Mouse (Mus musculus): ENCODE results near the gene Epn3. TPM values are rescaled to one million over a fixed set of nuclear protein-coding genes. Genes with fewer than 3 reads are reported as not detected.

Gene Epn3
- polyA plus RNA-seq, 1 experiment from 2014 or later = 0.62 TPM

DNA sequence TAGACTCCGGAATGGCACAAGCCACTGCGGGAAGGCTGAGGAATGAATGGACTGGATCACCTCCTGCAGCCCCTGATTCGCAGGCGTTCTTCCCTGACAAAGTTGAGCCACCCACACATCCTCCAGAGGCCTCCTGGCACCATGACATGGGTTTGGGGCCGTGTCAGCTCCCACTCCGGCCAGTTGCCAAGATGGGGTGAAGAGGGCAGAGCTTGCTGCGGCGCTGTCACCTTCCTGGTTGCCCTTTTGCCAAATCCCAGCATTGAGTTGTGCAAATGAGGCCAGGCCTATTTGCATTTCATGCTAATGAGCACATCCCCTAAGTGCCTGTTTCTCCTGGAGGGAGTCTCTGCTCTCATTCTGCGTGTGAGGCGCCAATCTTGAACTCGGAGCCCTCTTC is 24.1 kb downstream of the Epn3 start:
- Histone ChIP-seq H3K4me1 (peaks cover 49% of the 10 kb centered on the region), H3K27me3 (replicated peaks) (peaks cover 67% of the 10 kb centered on the region)

DNA sequence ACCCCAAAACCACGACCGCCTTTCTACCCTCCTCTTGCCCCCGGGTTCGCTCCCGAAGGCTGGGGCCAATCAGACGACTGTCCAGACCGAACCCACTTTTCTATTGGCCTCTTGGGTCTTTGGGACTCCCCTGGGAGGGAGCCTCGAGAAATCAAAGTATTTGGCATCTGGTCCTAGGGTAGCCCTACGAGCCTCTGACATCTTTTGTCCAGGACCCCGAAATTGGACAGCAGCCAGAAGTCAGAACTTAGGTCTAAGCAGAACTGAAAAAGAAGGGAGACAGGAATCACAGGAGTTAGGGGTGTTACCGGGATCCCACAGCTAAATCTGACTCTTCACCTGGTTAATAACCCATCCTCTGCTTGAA is 25.2 kb downstream of the Epn3 start:
- no peak for ATAC-seq (ENCODE audit: low FRiP score, low read depth)
- Histone ChIP-seq H3K27me3 (replicated peaks) (peaks cover 66% of the 10 kb centered on the region), H3K9me3 (no peaks in the 10 kb centered on the region), H3K9ac (no peak overlapping the region), H3K4me3 (peak overlapping the region; percentile 79), H3K4me1 (peaks cover 61% of the 10 kb centered on the region), H3K4me2 (replicated peaks) (peak overlapping the region; percentile 99), H3K36me3 (no peaks in the 10 kb centered on the region), H3K27ac (no peak overlapping the region)
- whole genome bisulfite sequencing = 2% methylated on average over 11 of the region's 11 CpGs

More for the DNA sequence above, 24.1 kb downstream of the Epn3 start:
- no peak overlapping the region for H3K4me3 ChIP-seq
- H3K9me3 ChIP-seq = no peaks in the 10 kb centered on the region
- H3K9ac ChIP-seq = no peak overlapping the region
- peak overlapping the region; percentile 99; the same call in 1 of the 2 replicates for H3K4me2 ChIP-seq (replicated peaks)
- H3K27ac ChIP-seq = no peak overlapping the region
- 10% methylated on average over 11 of the region's 11 CpGs for WGBS
- H3K36me3 ChIP-seq = no peaks in the 10 kb centered on the region
- ATAC-seq (ENCODE audit: low FRiP score, low read depth) = no peak

DNA sequence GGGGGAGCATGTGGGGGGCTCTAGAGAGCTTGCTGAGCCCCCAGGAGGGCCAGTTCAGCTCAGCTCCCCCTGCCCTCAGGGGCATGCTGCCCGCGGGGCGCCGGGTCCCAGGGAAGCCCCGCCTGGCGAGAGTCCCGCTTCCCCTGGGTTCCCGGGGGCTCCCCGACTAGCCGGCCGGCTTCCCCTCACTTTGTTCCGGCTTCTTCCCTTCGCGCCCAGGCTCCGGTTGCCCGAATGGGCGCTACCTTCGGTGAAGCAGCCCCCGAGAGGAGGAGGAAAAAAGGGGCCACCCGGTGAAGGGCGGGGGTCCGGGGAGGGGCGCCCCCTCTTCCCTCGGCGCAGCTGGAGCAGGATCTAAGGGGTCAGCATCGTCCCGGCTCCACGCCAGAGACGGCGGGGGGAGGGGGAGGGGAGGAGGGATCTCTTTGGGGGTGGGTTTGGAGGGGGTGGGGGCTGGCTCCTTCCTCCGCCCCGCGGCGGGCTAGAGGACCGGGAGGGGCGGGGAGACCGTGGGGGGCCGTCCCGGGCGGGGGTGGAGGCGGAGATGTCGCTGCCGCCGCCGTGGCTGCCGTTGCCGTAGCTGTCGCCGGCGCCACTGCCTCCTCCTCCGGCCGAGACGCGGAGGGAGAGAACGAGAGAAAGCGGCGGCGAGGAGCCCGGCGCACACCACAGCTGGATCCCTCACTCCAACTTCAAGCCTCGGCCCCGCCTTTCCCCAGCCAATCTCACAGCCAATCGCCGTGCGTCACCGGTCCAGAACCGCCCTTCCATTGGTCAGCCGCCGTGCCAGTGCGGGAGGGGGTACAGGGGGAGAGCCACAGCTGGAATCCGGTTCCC is 25.8 kb downstream of the Epn3 start, which contains the start of gene Cacna1g:
TSS of gene Cacna1g (minus strand) at position 492 of the 837 bp plus-strand sequence.
- Histone ChIP-seq H3K36me3 (no peaks in the 10 kb centered on the region), H3K27ac (0 out of 2 replicates have a peak within 1 kb of the TSS, but pooled peaks have one; percentile 59), H3K4me3 (peak within 1 kb of the TSS; percentile 79), H3K4me1 (peaks cover 67% of the 10 kb centered on the region), H3K9me3 (no peaks in the 10 kb centered on the region), H3K27me3 (replicated peaks) (peaks cover 66% of the 10 kb centered on the region), H3K4me2 (replicated peaks) (peak within 1 kb of the TSS; percentile 99), H3K9ac (peak within 1 kb of the TSS; percentile 88)
- WGBS = 0% methylated on average over 50 of the region's 71 CpGs
- peak; percentile 88 for ATAC-seq (ENCODE audit: low FRiP score, low read depth)

DNA sequence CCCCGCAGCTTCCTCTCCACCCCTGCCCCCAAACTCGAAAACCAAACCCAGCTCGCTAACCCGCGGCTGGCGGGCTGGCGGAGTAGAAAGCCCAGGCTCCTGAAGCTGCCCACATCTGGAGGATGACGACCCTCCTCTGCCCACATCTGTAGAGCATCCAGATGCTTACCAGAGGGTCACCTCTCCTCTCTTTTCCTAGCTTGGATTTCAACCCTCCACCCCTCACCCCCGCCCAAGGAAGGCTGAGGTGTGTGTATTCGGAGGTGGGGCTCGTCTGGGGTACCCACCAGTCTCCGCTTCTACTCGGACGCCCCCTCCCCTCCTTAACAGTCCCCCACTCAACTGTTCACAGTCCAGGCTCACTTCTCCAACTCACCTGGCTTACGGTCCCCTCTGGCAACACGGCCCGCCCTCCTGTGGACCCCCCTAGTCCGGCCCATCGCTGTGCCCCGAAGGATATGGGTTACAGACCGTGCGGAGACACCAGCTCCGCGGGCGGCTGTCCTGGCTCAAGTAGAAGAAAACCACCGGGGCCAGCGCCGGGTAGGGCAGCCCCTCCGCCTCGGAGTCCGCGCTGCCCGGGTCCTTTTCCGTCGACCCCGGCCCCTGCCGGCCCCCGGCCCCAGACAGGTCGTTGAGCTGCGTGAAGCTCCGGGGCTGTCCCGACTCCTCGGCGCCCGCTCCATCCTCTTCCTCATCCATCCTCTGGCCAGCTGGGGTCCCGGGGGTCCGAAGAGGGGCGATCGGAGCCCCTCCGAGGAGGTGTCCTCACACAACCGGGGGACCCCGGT is 26.7 kb downstream of the Epn3 start:
- no peaks in the 10 kb centered on the region for H3K9me3 ChIP-seq
- H3K4me2 ChIP-seq (replicated peaks) = peak overlapping the region; percentile 99
- H3K27me3 ChIP-seq (replicated peaks) = peaks cover 63% of the 10 kb centered on the region
- under 1% methylated on average over 52 of the region's 52 CpGs for WGBS
- peak overlapping the region; percentile 79 for H3K4me3 ChIP-seq
- no peaks in the 10 kb centered on the region for H3K36me3 ChIP-seq
- peak overlapping the region; percentile 88 for H3K9ac ChIP-seq
- peak; percentile 3; the same call in 1 of the 2 replicates for ATAC-seq (ENCODE audit: low FRiP score, low read depth)
- 0 out of 2 replicates have a peak overlapping the region, but pooled peaks have one; percentile 59 for H3K27ac ChIP-seq
- H3K4me1 ChIP-seq = peaks cover 75% of the 10 kb centered on the region

DNA sequence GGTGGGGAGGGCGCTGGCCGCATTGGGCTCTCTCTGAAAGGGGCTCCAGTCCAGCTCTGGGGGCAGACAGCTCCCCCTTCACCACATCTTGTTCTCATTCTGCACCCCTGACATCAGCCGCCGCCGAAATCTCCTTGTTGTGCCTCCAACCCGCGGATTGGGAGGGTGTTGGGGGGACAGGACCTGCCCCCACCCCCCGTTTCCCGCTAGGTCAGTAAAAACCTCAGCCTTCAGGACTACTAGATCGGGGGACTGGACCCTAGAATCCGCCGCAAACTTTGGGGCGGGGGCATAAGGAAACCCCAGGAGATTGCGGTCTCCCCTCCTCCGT is 27.2 kb downstream of the Epn3 start:
- Histone ChIP-seq H3K4me2 (replicated peaks) (peak overlapping the region; percentile 99), H3K4me3 (peak overlapping the region; percentile 79), H3K27me3 (replicated peaks) (peaks cover 57% of the 10 kb centered on the region), H3K9me3 (no peaks in the 10 kb centered on the region), H3K4me1 (peaks cover 81% of the 10 kb centered on the region), H3K9ac (peak overlapping the region; percentile 88), H3K27ac (no peak overlapping the region), H3K36me3 (no peaks in the 10 kb centered on the region)
- no peak for ATAC-seq (ENCODE audit: low FRiP score, low read depth)
- WGBS = 2% methylated on average over 15 of the region's 15 CpGs

DNA sequence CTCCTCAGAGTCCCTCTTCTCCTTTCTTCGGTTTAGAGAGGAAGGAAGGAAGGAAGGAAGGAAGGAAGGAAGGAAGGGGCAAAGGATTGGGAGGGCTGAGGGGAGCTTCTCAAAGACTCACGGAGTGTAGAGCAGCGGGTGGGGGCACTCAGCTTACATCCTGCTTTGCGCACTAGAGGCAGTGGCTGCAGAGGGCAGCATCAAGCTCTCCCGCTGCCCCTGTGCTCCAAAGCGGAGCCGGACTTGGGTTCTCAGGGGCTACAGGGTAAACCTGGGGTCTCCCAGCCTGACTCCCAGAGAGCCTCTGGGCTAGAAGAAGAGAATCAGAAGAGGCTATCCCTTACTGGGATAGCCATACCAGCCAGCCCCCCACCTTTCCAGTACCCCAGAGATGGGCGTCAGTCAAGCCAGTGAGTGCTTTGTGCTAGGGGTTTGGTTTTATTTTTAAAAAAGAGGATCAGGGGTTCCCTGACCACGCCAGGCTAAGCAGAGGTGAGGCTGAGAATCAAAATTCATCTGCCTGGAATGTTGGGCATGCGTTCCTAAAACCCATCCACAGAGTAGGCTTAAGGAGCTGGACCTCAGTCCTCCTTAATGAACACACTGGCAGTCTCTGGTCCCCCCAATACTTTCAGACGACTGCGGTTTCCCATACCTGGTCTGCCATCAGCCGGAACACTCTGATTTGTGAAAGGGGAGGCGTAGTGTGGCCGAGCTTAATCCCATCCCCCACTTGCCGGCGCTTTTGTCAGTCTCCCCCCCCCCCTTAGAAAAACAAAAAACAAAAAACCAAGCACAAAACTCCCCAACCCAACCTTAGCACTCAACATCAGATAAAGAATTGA is 27.8 kb downstream of the Epn3 start:
- H3K4me3 ChIP-seq = peak overlapping the region; percentile 79
- peaks cover 51% of the 10 kb centered on the region for H3K27me3 ChIP-seq (replicated peaks)
- 7% methylated on average over 17 of the region's 17 CpGs for WGBS

DNA sequence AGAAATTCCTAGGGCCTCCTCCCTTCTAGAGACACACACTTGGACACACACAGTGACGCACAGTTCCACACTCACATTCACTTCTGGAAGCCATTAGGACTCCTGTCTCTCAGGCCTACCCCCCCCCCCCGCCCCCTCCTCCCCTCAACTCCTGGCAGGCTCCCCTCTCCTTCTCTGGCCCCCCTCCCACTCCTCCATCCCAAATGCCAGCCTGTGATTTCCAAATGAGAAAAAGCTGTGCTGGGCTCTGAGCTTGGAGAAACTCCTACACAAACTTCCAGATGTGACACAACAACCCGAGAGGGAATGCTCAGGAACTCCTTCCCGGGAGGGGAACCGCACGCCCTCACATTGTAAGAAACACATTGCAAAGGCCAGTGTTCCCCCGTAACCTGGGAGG is 29.4 kb downstream of the Epn3 start:
- 44% methylated on average over 7 of the region's 7 CpGs for WGBS
- H3K36me3 ChIP-seq = no peaks in the 10 kb centered on the region
- H3K9me3 ChIP-seq = no peaks in the 10 kb centered on the region
- no peak overlapping the region for H3K4me3 ChIP-seq
- peak overlapping the region; percentile 99 for H3K4me2 ChIP-seq (replicated peaks)
- peaks cover 36% of the 10 kb centered on the region for H3K27me3 ChIP-seq (replicated peaks)
- H3K9ac ChIP-seq = no peak overlapping the region
- H3K27ac ChIP-seq = no peak overlapping the region
- H3K4me1 ChIP-seq = peaks cover 84% of the 10 kb centered on the region
- no peak for ATAC-seq (ENCODE audit: low FRiP score, low read depth)

More for the DNA sequence above, 27.8 kb downstream of the Epn3 start:
- Histone ChIP-seq H3K9ac (peak overlapping the region; percentile 88), H3K27ac (no peak overlapping the region), H3K4me1 (peaks cover 85% of the 10 kb centered on the region), H3K4me2 (replicated peaks) (peak overlapping the region; percentile 99), H3K9me3 (no peaks in the 10 kb centered on the region), H3K36me3 (no peaks in the 10 kb centered on the region)
- ATAC-seq (ENCODE audit: low FRiP score, low read depth) = no peak

DNA sequence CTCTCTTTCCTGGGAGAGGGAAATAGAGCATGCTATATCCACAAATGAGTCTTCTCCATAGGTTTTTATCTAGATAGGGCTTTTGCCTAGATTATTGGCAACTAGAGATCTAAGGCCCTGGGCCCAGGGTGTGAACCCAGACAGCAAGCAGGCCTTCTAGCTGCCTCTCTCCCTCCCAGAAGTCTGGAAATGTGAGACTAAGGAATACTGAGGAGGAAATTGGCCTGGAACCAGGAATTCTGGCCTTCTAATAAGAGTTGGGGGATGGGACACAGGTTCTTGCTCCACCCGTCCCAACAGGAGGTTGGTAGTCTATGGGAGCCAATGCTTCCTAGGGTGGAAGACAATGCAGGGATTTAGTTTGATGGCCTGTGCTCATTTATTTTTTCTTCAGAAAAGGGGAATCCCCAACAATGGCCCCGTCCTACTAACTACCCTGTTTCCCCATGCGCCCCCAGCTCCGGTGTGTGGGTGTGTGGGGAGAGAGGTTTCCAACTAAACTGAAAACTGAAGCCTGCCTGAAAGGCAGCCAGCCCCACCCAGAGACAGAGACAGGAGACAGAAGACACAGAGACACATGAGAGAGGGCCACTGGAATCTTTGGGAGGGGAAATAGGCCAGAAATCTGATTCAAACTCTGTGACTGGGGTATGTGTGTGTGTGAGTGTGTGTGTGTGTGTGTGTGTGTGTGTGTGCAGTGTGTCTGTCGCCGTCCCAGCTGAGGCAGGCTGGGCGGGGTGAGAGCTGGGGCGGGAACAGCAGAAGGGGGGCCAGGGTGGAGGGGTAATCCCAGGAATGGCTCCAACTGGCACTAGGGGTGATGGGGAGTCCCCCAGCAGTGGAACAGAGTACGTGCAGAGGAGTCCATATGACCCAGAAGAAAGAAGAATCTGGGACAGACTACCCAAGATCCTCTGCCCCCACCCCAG is 30.4 kb downstream of the Epn3 start:
- no peak overlapping the region for H3K4me3 ChIP-seq
- peak overlapping the region; percentile 77 for H3K27ac ChIP-seq
- peaks cover 84% of the 10 kb centered on the region for H3K4me1 ChIP-seq
- peak overlapping the region; percentile 99 for H3K4me2 ChIP-seq (replicated peaks)
- no peak for ATAC-seq (ENCODE audit: low FRiP score, low read depth)
- peak overlapping the region; percentile 30; the same call in 1 of the 2 replicates for H3K9ac ChIP-seq
- peaks cover 27% of the 10 kb centered on the region; the same call in 1 of the 2 replicates for H3K27me3 ChIP-seq (replicated peaks)
- H3K9me3 ChIP-seq = no peaks in the 10 kb centered on the region
- 24% methylated on average over 8 of the region's 9 CpGs for WGBS
- no peaks in the 10 kb centered on the region for H3K36me3 ChIP-seq

DNA sequence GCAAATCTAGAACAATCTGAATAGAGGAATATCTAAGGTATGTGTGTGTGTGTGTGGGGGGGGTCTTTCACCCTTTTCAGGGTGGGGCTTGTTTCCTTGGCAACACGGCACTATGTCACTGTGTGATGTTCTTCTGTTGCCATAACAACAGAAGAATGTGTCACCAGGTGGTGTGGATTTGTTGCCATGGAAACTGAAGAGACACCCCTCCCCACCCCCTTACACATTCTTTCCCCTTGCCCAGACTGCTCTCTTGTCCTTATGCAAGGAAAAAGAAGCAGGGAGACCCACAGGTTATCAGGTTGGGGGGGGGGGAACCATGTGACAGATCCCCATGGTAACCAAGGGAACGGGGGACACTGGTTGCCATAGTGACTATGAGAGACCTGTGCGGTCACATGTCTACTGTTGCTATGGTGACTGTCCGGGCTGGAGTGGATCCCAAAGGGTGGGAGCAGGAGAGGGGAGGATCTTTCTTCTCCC is 31.2 kb downstream of the Epn3 start:
- H3K9me3 ChIP-seq = no peaks in the 10 kb centered on the region
- peaks cover 84% of the 10 kb centered on the region for H3K4me1 ChIP-seq
- peak; percentile 88 for ATAC-seq (ENCODE audit: low FRiP score, low read depth)
- peaks cover 25% of the 10 kb centered on the region; the same call in 1 of the 2 replicates for H3K27me3 ChIP-seq (replicated peaks)
- H3K36me3 ChIP-seq = no peaks in the 10 kb centered on the region
- H3K9ac ChIP-seq = no peak overlapping the region
- peak overlapping the region; percentile 77; the same call in 1 of the 2 replicates for H3K27ac ChIP-seq
- no peak overlapping the region for H3K4me3 ChIP-seq
- 9% methylated on average over 4 of the region's 4 CpGs for WGBS
- peak overlapping the region; percentile 99 for H3K4me2 ChIP-seq (replicated peaks)

DNA sequence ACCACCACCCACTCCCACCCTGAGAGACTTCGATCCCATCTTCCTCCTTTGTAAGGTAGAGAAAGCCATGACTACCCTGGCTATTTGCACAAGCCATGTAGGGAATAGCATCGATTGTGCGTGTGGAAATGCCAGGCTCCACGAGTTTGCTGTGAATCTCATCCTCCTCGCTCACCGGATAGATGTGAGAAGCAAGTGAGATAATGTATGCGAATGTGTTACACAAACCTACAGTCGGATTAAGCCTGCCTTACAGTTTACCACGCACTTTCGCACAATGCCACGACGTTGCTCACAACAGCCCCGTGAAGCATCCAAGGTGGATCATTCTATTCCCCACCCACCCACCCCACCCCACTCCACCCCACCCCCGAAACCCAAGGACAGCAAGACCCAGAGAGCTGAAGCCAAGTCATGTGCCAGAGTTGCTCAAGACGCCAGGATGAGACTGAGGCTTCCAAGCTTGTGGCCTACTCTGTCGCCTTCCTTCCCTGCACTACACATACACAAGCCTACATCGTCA is 33.4 kb downstream of the Epn3 start:
- 90% methylated on average over 17 of the region's 17 CpGs for WGBS
- ATAC-seq (ENCODE audit: low FRiP score, low read depth) = no peak
- no peak overlapping the region for H3K27ac ChIP-seq
- no peaks in the 10 kb centered on the region for H3K9me3 ChIP-seq
- H3K36me3 ChIP-seq = peaks cover 6% of the 10 kb centered on the region; the same call in 1 of the 2 replicates
- H3K4me2 ChIP-seq (replicated peaks) = no peak overlapping the region
- no peak overlapping the region for H3K4me3 ChIP-seq
- H3K27me3 ChIP-seq (replicated peaks) = peaks cover 9% of the 10 kb centered on the region; the same call in 1 of the 2 replicates
- H3K4me1 ChIP-seq = peaks cover 62% of the 10 kb centered on the region
- no peak overlapping the region for H3K9ac ChIP-seq
